Comparison of ENCODE assay signal across 8 mouse cellular contexts in the genomic region with DNA sequence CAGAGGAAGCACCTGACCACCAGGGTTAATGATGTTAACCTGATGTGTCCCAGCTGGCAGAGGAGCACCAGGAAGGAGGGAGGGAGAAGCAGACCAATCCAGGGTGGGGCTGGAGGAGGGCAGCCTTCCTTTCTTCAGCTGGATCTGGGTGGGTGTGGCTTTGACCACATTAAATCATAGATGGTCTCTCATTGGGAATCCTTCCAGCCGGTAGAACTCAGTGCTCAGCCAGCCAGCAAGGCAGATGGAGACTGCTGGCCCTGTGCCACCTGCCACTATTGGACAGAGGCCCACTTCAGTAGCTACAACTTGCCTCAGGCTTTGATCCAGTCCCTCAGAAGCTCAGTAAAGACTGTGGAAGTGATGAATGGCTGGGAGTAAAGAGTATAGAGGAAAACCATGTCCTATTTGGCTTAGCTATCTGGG.
DNase-seq lines count a peak whose midpoint lies in the region; ATAC-seq and TF ChIP-seq lines count a peak whose summit lies in the region.

No protein-coding gene starts in this region.

- no peak overlapping the region for H3K4me2 ChIP-seq in kidney, embryonic 14.5 days (replicated peaks; ENCODE audit: low read depth, low read length)

- POLR2A ChIA-PET in Patski (lab: Charles Lee): no interaction called here

- H3K9me3 ChIP-seq in kidney, embryonic 14.5 days (ENCODE audit: control insufficient read depth, low read length): peaks cover 5% of the 10 kb centered on the region

- no peak overlapping the region for H3K9ac ChIP-seq in kidney, embryonic 14.5 days (ENCODE audit: low read depth, low read length)

- H3K27ac ChIP-seq in gastrocnemius, adult 2 months: no peak overlapping the region
- no peak overlapping the region for H3K27ac ChIP-seq in kidney, embryonic 14.5 days (ENCODE audit: low read depth, low read length)

- TF ChIP-seq CTCF in gastrocnemius, adult 2 months (IDR thresholded peaks at IDR 0.05): no peak
- TF ChIP-seq CTCF in Patski (IDR thresholded peaks at IDR 0.05): no peak

- 7% methylated on average over 1 of the region's 1 CpGs for WGBS in kidney, embryonic 14.5 days

- intact Hi-C loops in gastrocnemius, postnatal 14 days (cut with DNase I; ENCODE audit: low total_unique reads): no loop called here
- intact Hi-C loops in gastrocnemius, adult 2 months (cut with DNase I): no loop called here
- intact Hi-C loops in left cerebral cortex, postnatal 4 days (cut with DNase I): no loop called here

- H3K27me3 ChIP-seq in Patski: no peaks in the 10 kb centered on the region
- H3K27me3 ChIP-seq in kidney, embryonic 14.5 days (ENCODE audit: control insufficient read depth, insufficient read depth, low read length): no peaks in the 10 kb centered on the region

- CTCF ChIA-PET in Patski (lab: Charles Lee): no interaction called here

- no peak overlapping the region for H3K4me3 ChIP-seq in gastrocnemius, adult 2 months
- H3K4me3 ChIP-seq in kidney, embryonic 14.5 days (ENCODE audit: low read length): no peak overlapping the region

- H3K4me1 ChIP-seq in kidney, embryonic 14.5 days (ENCODE audit: control insufficient read depth, insufficient read depth, low read length): no peaks in the 10 kb centered on the region; the same call in 1 of the 2 replicates

- in situ Hi-C loops in Patski (cut with MboI; ENCODE audit: low pct_unique_long_range_greater_than_20kb): no loop called here

- peak; percentile 12 for DNase-seq in gastrocnemius, postnatal 14 days
- DNase-seq in gastrocnemius, adult 2 months: no peak
- peak; percentile 7 for DNase-seq in Patski (ENCODE audit: low read depth, low spot score)
- DNase-seq in cerebellum, postnatal 36 days: peak; percentile 83 to 85
- peak; percentile 97 for DNase-seq in left cerebral cortex, postnatal 4 days
- DNase-seq in telencephalon, adult 2 months (ENCODE audit: low read depth, low spot score): peak; percentile 22
- no peak for DNase-seq in spleen, adult 18-20 months

- ATAC-seq in Patski: no peak
- ATAC-seq in kidney, embryonic 14.5 days (ENCODE audit: low FRiP score, low TSS enrichment): peak; percentile 95

- H3K36me3 ChIP-seq in kidney, embryonic 14.5 days (ENCODE audit: control insufficient read depth, insufficient read depth, low read length): no peaks in the 10 kb centered on the region

Comparison
In these comparisons a context has a peak if more than half of its experiments do, and no peak if none do; other contexts are left out.
1. DNase-seq: peak in gastrocnemius, postnatal 14 days (single experiment), Patski (single experiment), cerebellum, postnatal 36 days (2 of 2), left cerebral cortex, postnatal 4 days (single experiment) and telencephalon, adult 2 months (single experiment); none in gastrocnemius, adult 2 months (single experiment) and spleen, adult 18-20 months (0 of 2).